Mouse (Mus musculus): ENCODE measurements around the gene Arhgap17. TPM values are rescaled to one million over a fixed set of nuclear protein-coding genes. Genes with fewer than 3 reads are reported as not detected.
A peak's percentile ranks its signal among the peaks of the same experiment; 100 is the strongest.

Arhgap17 gene
- total and polyA plus RNA-seq, 2 experiments from 2014 or later: 5.4 to 8.1 TPM

DNA sequence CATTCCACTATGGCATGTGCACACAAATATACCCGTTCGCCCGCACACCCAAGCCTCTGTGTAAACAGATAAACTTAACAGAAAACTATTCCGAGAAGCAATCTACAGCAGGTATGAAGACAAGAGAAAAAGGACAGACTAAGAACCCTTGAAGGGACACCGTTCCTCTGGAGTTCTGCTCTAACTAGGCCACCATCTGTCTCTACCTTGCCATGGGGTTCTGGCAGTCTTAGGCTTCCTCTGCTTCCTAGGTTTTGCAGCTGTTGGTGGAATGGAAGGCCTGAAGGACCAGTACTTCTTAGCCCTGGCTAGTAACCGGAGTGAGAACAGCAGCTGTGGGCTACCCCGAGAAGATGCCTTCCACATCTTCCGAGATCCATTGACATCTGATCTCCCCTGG lies 111.6 kb downstream of the Arhgap17 start:
- Histone ChIP-seq H3K4me1 (ENCODE audit: insufficient read depth) (peaks cover 9% of the 10 kb centered on the region; the same call in 1 of the 2 replicates), H3K27me3 (ENCODE audit: insufficient read depth, low read length) (no peaks in the 10 kb centered on the region), H3K4me2 (ENCODE audit: low read depth) (no peak overlapping the region), H3K27ac (ENCODE audit: low read depth, low read length) (no peak overlapping the region), H3K4me3 (ENCODE audit: low read depth, low read length) (no peak overlapping the region), H3K9me3 (ENCODE audit: low read length) (no peaks in the 10 kb centered on the region), H3K9ac (no peak overlapping the region), H3K36me3 (ENCODE audit: insufficient read depth) (no peaks in the 10 kb centered on the region)
- ATAC-seq (no peak), DNase-seq (no peak)
- WGBS: 93% methylated on average over 8 of the region's 8 CpGs
- TF ChIP-seq CTCF (IDR thresholded peaks at IDR 0.05; ENCODE audit: low read depth): no peak

DNA sequence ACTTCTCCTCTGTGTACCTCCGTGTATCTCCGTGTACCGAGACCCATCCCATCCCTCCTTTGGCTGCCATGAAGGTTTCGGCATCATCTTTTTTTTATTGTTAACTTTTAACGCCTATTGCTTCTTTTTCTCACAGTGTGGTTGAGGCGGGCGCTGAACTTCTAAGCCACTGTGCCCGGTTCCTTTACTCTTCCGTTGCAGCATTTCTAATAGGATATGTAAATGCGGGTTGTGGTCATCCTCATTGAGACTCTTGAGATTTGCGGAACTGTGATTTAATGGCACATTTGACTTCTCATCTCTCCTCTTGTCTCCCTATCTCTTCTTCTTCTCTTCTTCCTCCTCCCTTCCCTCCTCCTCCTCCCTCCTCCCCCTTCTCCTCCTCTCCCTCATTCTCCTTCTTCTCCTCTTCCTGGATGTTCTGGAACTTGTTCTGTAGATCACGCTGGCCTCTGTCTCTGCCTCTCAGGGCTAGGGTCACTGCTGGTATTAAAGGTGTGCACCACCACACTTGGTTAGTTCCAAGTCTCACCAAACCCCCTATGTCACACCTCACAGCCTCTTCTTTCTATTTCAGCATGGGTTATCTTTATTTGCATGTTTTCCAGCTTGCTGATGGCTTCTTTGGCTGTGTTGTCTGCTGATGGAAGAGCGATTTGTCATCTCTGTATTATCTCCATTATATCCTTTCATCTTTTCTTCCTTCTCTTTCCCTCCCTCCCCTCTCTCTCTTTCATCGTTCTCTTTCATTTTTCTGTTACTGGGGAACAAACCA lies 115.3 kb downstream of the Arhgap17 start:
- WGBS: 88% methylated on average over 14 of the region's 14 CpGs

GRCm38 (mm10) chr7:123253396-123253795 lies 116.3 kb downstream of the Arhgap17 start:
- H3K9ac ChIP-seq: no peak overlapping the region
- DNase-seq: peak; percentile 53
- ATAC-seq: peak; percentile 73
- no peak overlapping the region for H3K4me3 ChIP-seq (ENCODE audit: low read depth, low read length)
- H3K27ac ChIP-seq (ENCODE audit: low read depth, low read length): peak overlapping the region; percentile 50; the same call in 1 of the 2 replicates
- H3K36me3 ChIP-seq (ENCODE audit: insufficient read depth): no peaks in the 10 kb centered on the region
- WGBS: 51% methylated on average over 7 of the region's 7 CpGs
- H3K4me2 ChIP-seq (ENCODE audit: low read depth): no peak overlapping the region
- TF ChIP-seq CTCF (IDR thresholded peaks at IDR 0.05; ENCODE audit: low read depth): no peak
- H3K27me3 ChIP-seq (ENCODE audit: insufficient read depth, low read length): no peaks in the 10 kb centered on the region
- peaks cover 9% of the 10 kb centered on the region; the same call in 1 of the 2 replicates for H3K4me1 ChIP-seq (ENCODE audit: insufficient read depth)
- H3K9me3 ChIP-seq (ENCODE audit: low read length): no peaks in the 10 kb centered on the region

More for the DNA sequence above, 115.3 kb downstream of the Arhgap17 start:
- Histone ChIP-seq H3K27ac (ENCODE audit: low read depth, low read length) (no peak overlapping the region), H3K27me3 (ENCODE audit: insufficient read depth, low read length) (no peaks in the 10 kb centered on the region), H3K4me3 (ENCODE audit: low read depth, low read length) (no peak overlapping the region), H3K4me2 (ENCODE audit: low read depth) (no peak overlapping the region), H3K9me3 (ENCODE audit: low read length) (no peaks in the 10 kb centered on the region), H3K9ac (no peak overlapping the region), H3K36me3 (ENCODE audit: insufficient read depth) (no peaks in the 10 kb centered on the region), H3K4me1 (ENCODE audit: insufficient read depth) (peaks cover 9% of the 10 kb centered on the region; the same call in 1 of the 2 replicates)
- no peak for ATAC-seq
- TF ChIP-seq CTCF (IDR thresholded peaks at IDR 0.05; ENCODE audit: low read depth): no peak
- DNase-seq: no peak

DNA sequence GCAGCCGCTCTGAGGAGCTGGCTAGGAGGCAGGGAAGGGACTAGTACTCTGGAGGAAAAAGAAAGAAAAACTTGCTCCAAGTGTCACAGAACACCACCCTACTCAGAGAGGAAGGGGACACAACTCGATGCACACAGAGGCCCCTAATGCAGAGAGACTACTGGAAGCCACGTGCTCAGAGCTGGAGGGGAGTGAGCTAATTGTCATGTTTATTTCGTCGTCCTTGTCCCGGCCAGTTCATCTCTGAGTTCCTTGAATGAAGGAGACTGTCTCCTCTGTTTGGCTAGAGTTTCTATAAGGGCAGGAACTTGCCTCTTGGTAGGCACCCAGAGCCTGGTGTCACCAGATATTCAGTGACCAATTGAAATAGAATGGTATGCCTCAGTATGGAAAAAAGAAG lies 118.4 kb downstream of the Arhgap17 start:
- H3K4me1 ChIP-seq (ENCODE audit: insufficient read depth): peaks cover 9% of the 10 kb centered on the region; the same call in 1 of the 2 replicates
- no peak for ATAC-seq
- no peak overlapping the region for H3K27ac ChIP-seq (ENCODE audit: low read depth, low read length)
- no peaks in the 10 kb centered on the region for H3K27me3 ChIP-seq (ENCODE audit: insufficient read depth, low read length)
- H3K4me2 ChIP-seq (ENCODE audit: low read depth): no peak overlapping the region
- no peaks in the 10 kb centered on the region for H3K9me3 ChIP-seq (ENCODE audit: low read length)
- no peaks in the 10 kb centered on the region for H3K36me3 ChIP-seq (ENCODE audit: insufficient read depth)
- 52% methylated on average over 6 of the region's 6 CpGs for WGBS
- DNase-seq: no peak
- H3K4me3 ChIP-seq (ENCODE audit: low read depth, low read length): no peak overlapping the region
- H3K9ac ChIP-seq: no peak overlapping the region
- TF ChIP-seq CTCF (IDR thresholded peaks at IDR 0.05; ENCODE audit: low read depth): no peak

DNA sequence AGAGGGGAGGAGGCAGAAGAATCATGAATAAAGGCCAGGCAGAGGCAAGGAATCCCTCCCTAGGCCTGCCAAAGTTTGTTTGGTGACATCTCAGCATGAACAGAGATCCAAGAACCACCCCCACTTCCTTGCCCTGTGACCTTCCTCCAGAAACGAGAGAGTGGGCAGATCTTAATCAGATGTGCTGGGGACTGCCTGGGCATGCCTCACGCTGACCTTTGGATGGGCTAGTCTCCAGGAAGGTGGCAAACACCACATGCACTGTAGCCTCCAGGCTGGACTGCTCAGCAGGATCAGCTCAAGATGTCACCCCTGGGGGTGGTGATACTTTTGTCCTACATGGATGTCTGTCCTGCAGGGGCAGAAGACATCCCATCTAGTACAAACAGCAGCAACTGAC lies 121.5 kb downstream of the Arhgap17 start:
- no peak overlapping the region for H3K4me3 ChIP-seq (ENCODE audit: low read depth, low read length)
- no peak overlapping the region for H3K27ac ChIP-seq (ENCODE audit: low read depth, low read length)
- no peak overlapping the region for H3K9ac ChIP-seq
- DNase-seq: no peak
- WGBS: 56% methylated on average over 2 of the region's 2 CpGs
- H3K27me3 ChIP-seq (ENCODE audit: insufficient read depth, low read length): no peaks in the 10 kb centered on the region
- no peaks in the 10 kb centered on the region for H3K36me3 ChIP-seq (ENCODE audit: insufficient read depth)
- ATAC-seq: no peak
- peaks cover under 1% of the 10 kb centered on the region; the same call in 1 of the 2 replicates for H3K4me1 ChIP-seq (ENCODE audit: insufficient read depth)
- H3K4me2 ChIP-seq (ENCODE audit: low read depth): no peak overlapping the region
- no peaks in the 10 kb centered on the region for H3K9me3 ChIP-seq (ENCODE audit: low read length)
- no peak for TF ChIP-seq CTCF (IDR thresholded peaks at IDR 0.05; ENCODE audit: low read depth)

DNA sequence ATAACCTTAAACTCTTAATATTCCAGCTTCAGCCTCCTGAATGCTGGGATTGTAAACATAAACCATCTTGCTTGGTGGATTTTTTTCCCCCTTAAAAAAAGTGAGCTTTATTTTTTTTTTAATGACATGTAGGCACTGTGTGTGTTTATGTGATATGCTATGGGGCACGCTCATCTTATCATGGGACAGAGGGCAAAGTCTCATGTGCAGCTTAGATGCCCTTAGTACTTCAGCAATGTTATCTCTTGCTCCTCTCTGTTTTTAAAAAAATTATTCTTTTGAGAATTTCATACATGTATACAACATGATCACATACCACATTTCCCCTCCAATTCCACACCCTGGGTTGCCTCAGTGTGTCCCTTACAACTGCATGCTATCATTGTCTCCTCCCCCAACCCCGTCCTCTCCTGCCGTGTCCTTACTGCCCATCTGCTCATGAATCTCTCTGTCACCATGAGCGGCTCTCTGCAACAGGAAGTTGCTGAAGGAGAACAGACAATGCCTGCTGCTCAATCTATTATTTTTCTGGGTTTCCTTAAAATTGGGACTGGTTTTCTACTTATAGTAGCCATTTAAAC lies 123.1 kb downstream of the Arhgap17 start:
- Histone ChIP-seq H3K9me3 (ENCODE audit: low read length) (no peaks in the 10 kb centered on the region), H3K9ac (no peak overlapping the region), H3K4me3 (ENCODE audit: low read depth, low read length) (no peak overlapping the region), H3K4me2 (ENCODE audit: low read depth) (no peak overlapping the region), H3K4me1 (ENCODE audit: insufficient read depth) (no peaks in the 10 kb centered on the region), H3K36me3 (ENCODE audit: insufficient read depth) (no peaks in the 10 kb centered on the region), H3K27ac (ENCODE audit: low read depth, low read length) (no peak overlapping the region), H3K27me3 (ENCODE audit: insufficient read depth, low read length) (no peaks in the 10 kb centered on the region)
- no peak for DNase-seq
- TF ChIP-seq CTCF (IDR thresholded peaks at IDR 0.05; ENCODE audit: low read depth): no peak
- 76% methylated on average over 4 of the region's 4 CpGs for WGBS
- no peak for ATAC-seq

- Histone ChIP-seq H3K9me3 (ENCODE audit: low read length) (no peaks in the 10 kb centered on the region), H3K4me1 (ENCODE audit: insufficient read depth) (no peaks in the 10 kb centered on the region), H3K27ac (ENCODE audit: low read depth, low read length) (no peak overlapping the region), H3K9ac (no peak overlapping the region), H3K36me3 (ENCODE audit: insufficient read depth) (no peaks in the 10 kb centered on the region), H3K4me2 (ENCODE audit: low read depth) (no peak overlapping the region), H3K27me3 (ENCODE audit: insufficient read depth, low read length) (no peaks in the 10 kb centered on the region), H3K4me3 (ENCODE audit: low read depth, low read length) (no peak overlapping the region)
- 78% methylated on average over 1 of the region's 1 CpGs for whole genome bisulfite sequencing
- no peak for DNase-seq
- ATAC-seq: no peak
- no peak for TF ChIP-seq CTCF (IDR thresholded peaks at IDR 0.05; ENCODE audit: low read depth)
Measured at GRCm38 (mm10) chr7:123244833-123245232, 124.9 kb downstream of the Arhgap17 start.

Measured in forebrain, postnatal 0 days (tissue).